Mouse (Mus musculus) olfactory bulb, adult 2 months (tissue): ENCODE results near the gene Itga2b.

Source experiments
- CTCF ChIP-seq: fragments of 200-500 bp; IDR thresholded peaks from 2 replicates; pipeline ENCODE4 v1.5.1; 2012; ENCODE audit warnings: low read depth, mild to moderate bottlenecking, low read length, moderate library complexity; ENCODE audit not compliant: insufficient read depth
- POLR2A ChIP-seq: fragments of 200-500 bp; IDR thresholded peaks from 2 replicates; pipeline ENCODE4 v1.6.1; 2012; ENCODE audit warnings: mild to moderate bottlenecking, low read depth, low read length, moderate library complexity; ENCODE audit not compliant: insufficient read depth

DNA sequence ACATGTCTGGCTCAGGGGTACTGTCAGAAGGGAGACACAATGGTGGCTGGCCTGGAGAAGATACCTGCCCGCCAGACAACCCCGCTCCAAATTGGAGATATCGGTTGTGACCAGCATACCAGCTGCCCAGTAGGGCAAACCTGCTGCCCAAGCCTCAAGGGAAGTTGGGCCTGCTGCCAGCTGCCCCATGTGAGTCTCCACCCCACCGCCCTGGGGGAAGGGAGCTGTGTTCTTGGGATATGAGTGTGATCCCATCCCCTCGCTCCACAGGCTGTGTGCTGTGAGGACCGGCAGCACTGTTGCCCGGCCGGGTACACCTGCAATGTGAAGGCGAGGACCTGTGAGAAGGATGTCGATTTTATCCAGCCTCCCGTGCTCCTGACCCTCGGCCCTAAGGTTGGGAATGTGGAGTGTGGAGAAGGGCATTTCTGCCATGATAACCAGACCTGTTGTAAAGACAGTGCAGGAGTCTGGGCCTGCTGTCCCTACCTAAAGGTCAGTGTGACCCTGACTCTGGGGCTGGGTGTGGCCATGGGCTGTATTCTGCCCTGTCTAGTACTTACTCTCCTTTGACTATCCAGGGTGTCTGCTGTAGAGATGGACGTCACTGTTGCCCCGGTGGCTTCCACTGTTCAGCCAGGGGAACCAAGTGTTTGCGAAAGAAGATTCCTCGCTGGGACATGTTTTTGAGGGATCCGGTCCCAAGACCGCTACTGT lies 34.0 kb downstream of the Itga2b start:
- TF ChIP-seq CTCF (no peak), POLR2A (no peak)
